Mouse (Mus musculus) MEL (cell line): Measurements from ENCODE around the gene Wnt2b. TPM values are rescaled to one million over a fixed set of nuclear protein-coding genes. Genes with fewer than 3 reads are reported as not detected.

Experiments
- DNase-seq: peaks from one replicate; pipeline ENCODE4 v3.0.0; 2011; ENCODE audit warnings: low read depth, low spot score
- H3K27ac ChIP-seq: 2 replicates; pipeline ENCODE4 v1.5.1; 2012; ENCODE audit warnings: low read depth, mild to moderate bottlenecking, control low read depth, low read length, moderate library complexity; ENCODE audit not compliant: control insufficient read depth
- H3K27me3 ChIP-seq, 2 experiments: fragments of 150-350 bp in 1 of 2; sonication (generic) in 1 of 2; 2 replicates each; pipeline ENCODE4 v1.6.1; 2012; ENCODE audit warnings: low read length in 2 of 2, mild to moderate bottlenecking in 2 of 2, improper control_type of control experiment in 1 of 2, moderate library complexity in 1 of 2; ENCODE audit not compliant: insufficient read depth in 2 of 2, control insufficient read depth in 1 of 2
- H3K36me3 ChIP-seq, 2 experiments: 2 replicates each; pipeline ENCODE4 v1.6.1; 2012 to 2014; ENCODE audit warnings: low read length in 2 of 2, improper control_type of control experiment in 1 of 2, inconsistent platforms in 1 of 2, mild to moderate bottlenecking in 1 of 2; ENCODE audit not compliant: insufficient read depth in 2 of 2, control insufficient read depth in 1 of 2
- H3K4me1 ChIP-seq, 2 experiments: fragments of 150-350 bp in 1 of 2; sonication (generic) in 1 of 2; 2 replicates each; pipeline ENCODE4 v1.6.1; 2012; ENCODE audit warnings: low read length in 2 of 2, improper control_type of control experiment in 1 of 2, mild to moderate bottlenecking in 1 of 2; ENCODE audit not compliant: insufficient read depth in 2 of 2, control insufficient read depth in 1 of 2
- H3K4me3 ChIP-seq, 2 experiments: fragments of 150-350 bp in 1 of 2; sonication (generic) in 1 of 2; 2 replicates each; pipeline ENCODE4 v1.5.1; 2012; ENCODE audit warnings: low read depth in 2 of 2, low read length in 2 of 2, mild to moderate bottlenecking in 2 of 2, moderate library complexity in 2 of 2, control low read depth in 1 of 2, improper control_type of control experiment in 1 of 2; ENCODE audit not compliant: control insufficient read depth in 1 of 2, insufficient read depth in 1 of 2
- H3K79me2 ChIP-seq: 2 replicates; pipeline ENCODE4 v1.6.1; 2012; ENCODE audit warnings: mild to moderate bottlenecking, low read length, moderate library complexity; ENCODE audit not compliant: control insufficient read depth, poor library complexity, insufficient read depth
- H3K9ac ChIP-seq: 2 replicates; pipeline ENCODE4 v1.6.1; 2012; ENCODE audit warnings: low read depth, mild to moderate bottlenecking, control low read depth, low read length, moderate library complexity; ENCODE audit not compliant: control insufficient read depth, poor library complexity, severe bottlenecking
- H3K9me3 ChIP-seq: fragments of 150-350 bp; sonication (generic); replicated peaks from 2 replicates; pipeline ENCODE4 v1.6.1; 2012; ENCODE audit warnings: mild to moderate bottlenecking, low read length, improper control_type of control experiment, moderate library complexity; ENCODE audit not compliant: insufficient read depth
- CHD2 ChIP-seq: IDR thresholded peaks from 2 replicates; pipeline ENCODE4 v1.6.1; 2011; ENCODE audit warnings: low read length, improper control_type of control experiment
- CTCF ChIP-seq, 3 experiments: IDR thresholded peaks in 2 of 3; conservative IDR thresholded peaks in 1 of 3; 2 replicates each; pipeline ENCODE4 v1.5.1; 2011 to 2012; ENCODE audit warnings: low read length in 3 of 3, low read depth in 2 of 3, mild to moderate bottlenecking in 2 of 3, improper control_type of control experiment in 1 of 3, inconsistent platforms in 1 of 3, mixed read lengths in 1 of 3, moderate library complexity in 1 of 3; ENCODE audit not compliant: control insufficient read depth in 1 of 3, insufficient read depth in 1 of 3, poor library complexity in 1 of 3, severe bottlenecking in 1 of 3
- E2F4 ChIP-seq: IDR thresholded peaks from 2 replicates; pipeline ENCODE4 v1.6.1; 2011; ENCODE audit warnings: low read depth, low read length, improper control_type of control experiment, borderline replicate concordance
- EP300 ChIP-seq, 2 experiments: IDR thresholded peaks; 2 replicates each; pipeline ENCODE4 v1.6.1; 2011; ENCODE audit warnings: improper control_type of control experiment in 2 of 2, low read length in 2 of 2, low read depth in 1 of 2, mild to moderate bottlenecking in 1 of 2
- GATA1 ChIP-seq: IDR thresholded peaks from 2 replicates; pipeline ENCODE4 v1.6.1; 2011; ENCODE audit warnings: low read depth, low read length, improper control_type of control experiment
- MAFK ChIP-seq: IDR thresholded peaks from 2 replicates; pipeline ENCODE4 v1.6.1; 2011; ENCODE audit warnings: low read depth, mild to moderate bottlenecking, low read length, improper control_type of control experiment, borderline replicate concordance
- MAX ChIP-seq: IDR thresholded peaks from 2 replicates; pipeline ENCODE4 v1.6.1; 2011; ENCODE audit warnings: low read length, improper control_type of control experiment
- MAZ ChIP-seq: IDR thresholded peaks from 2 replicates; pipeline ENCODE4 v1.6.1; 2012; ENCODE audit warnings: low read depth, mild to moderate bottlenecking, inconsistent platforms, low read length, improper control_type of control experiment
- MXI1 ChIP-seq: IDR thresholded peaks from 2 replicates; pipeline ENCODE4 v1.6.1; 2011; ENCODE audit warnings: mild to moderate bottlenecking, low read depth, low read length, improper control_type of control experiment
- MYB ChIP-seq: IDR thresholded peaks from 2 replicates; pipeline ENCODE4 v1.6.1; 2011; ENCODE audit warnings: mild to moderate bottlenecking, low read depth, low read length, improper control_type of control experiment
- MYC ChIP-seq: IDR thresholded peaks from 2 replicates; pipeline ENCODE4 v1.6.1; 2011; ENCODE audit warnings: low read depth, mild to moderate bottlenecking, low read length, improper control_type of control experiment, moderate library complexity
- NELFE ChIP-seq: IDR thresholded peaks from 2 replicates; pipeline ENCODE4 v1.6.1; 2011; ENCODE audit warnings: low read depth, low read length, improper control_type of control experiment
- POLR2AphosphoS2 ChIP-seq: IDR thresholded peaks from 2 replicates; pipeline ENCODE4 v1.6.1; 2011; ENCODE audit warnings: low read length, improper control_type of control experiment
- RAD21 ChIP-seq: IDR thresholded peaks from 2 replicates; pipeline ENCODE4 v1.6.1; 2011; ENCODE audit warnings: mild to moderate bottlenecking, low read depth, low read length, improper control_type of control experiment
- RCOR1 ChIP-seq: IDR thresholded peaks from 2 replicates; pipeline ENCODE4 v1.6.1; 2012; ENCODE audit warnings: low read depth, mild to moderate bottlenecking, inconsistent platforms, low read length, improper control_type of control experiment
- SIN3A ChIP-seq: IDR thresholded peaks from 2 replicates; pipeline ENCODE4 v1.6.1; 2012; ENCODE audit warnings: low read length, improper control_type of control experiment, inconsistent platforms
- SMC3 ChIP-seq: IDR thresholded peaks from 2 replicates; pipeline ENCODE4 v1.6.1; 2011; ENCODE audit warnings: low read depth, low read length, improper control_type of control experiment
- TAL1 ChIP-seq: IDR thresholded peaks from 2 replicates; pipeline ENCODE4 v1.6.1; 2012; ENCODE audit warnings: mild to moderate bottlenecking, inconsistent platforms, low read length, moderate library complexity, mixed read lengths
- TCF12 ChIP-seq: IDR thresholded peaks from 2 replicates; pipeline ENCODE4 v1.6.1; 2014; ENCODE audit warnings: low read depth, mild to moderate bottlenecking, inconsistent platforms, low read length, improper control_type of control experiment, moderate library complexity
- USF2 ChIP-seq, 2 experiments: IDR thresholded peaks; 2 replicates each; pipeline ENCODE4 v1.6.1; 2011 to 2012; ENCODE audit warnings: improper control_type of control experiment in 2 of 2, low read length in 2 of 2, borderline replicate concordance in 1 of 2, inconsistent platforms in 1 of 2, low read depth in 1 of 2, mild to moderate bottlenecking in 1 of 2; ENCODE audit not compliant: insufficient read depth in 1 of 2
- ZC3H11A ChIP-seq: IDR thresholded peaks from 2 replicates; pipeline ENCODE4 v1.6.1; 2012; ENCODE audit warnings: low read depth, mild to moderate bottlenecking, inconsistent platforms, low read length, improper control_type of control experiment
- ZMIZ1 ChIP-seq: IDR thresholded peaks from 2 replicates; pipeline ENCODE4 v1.6.1; 2012; ENCODE audit warnings: low read depth, mild to moderate bottlenecking, inconsistent platforms, low read length, improper control_type of control experiment, moderate library complexity
- ZNF384 ChIP-seq: IDR thresholded peaks from 2 replicates; pipeline ENCODE4 v1.6.1; 2012; ENCODE audit warnings: low read depth, mild to moderate bottlenecking, inconsistent platforms, low read length, improper control_type of control experiment
- polyA plus RNA-seq, 2 experiments: library from polyadenylated mRNA; stranded (reverse) in 1 of 2; unstranded in 1 of 2; fragments of >175 nt in 1 of 2; fragments of >200 nt in 1 of 2; gene quantifications; 2 replicates each; pipeline versions ENCODE4 v1.2.1 to v1.2.4; 2012; ENCODE audit warnings: low replicate concordance in 2 of 2, low read depth in 1 of 2; ENCODE audit not compliant: insufficient read length in 2 of 2, insufficient read depth in 1 of 2, missing spikeins in 1 of 2
- total RNA-seq: library from RNA; depleted of rRNA; stranded (reverse); fragments of 300-350 nt; gene quantifications from 2 replicates; pipeline ENCODE4 v1.2.3, GENCODE M21; 2012

Gene Wnt2b
- total and polyA plus RNA-seq, 3 experiments: 0.31 TPM; not detected in 2

GRCm38 (mm10) chr3:104906007-104906406 lies 55.7 kb downstream of the Wnt2b start:
- H3K79me2 ChIP-seq: no peaks in the 10 kb centered on the region
- no peaks in the 10 kb centered on the region for H3K9me3 ChIP-seq
- no peaks in the 10 kb centered on the region for H3K4me1 ChIP-seq
- TF ChIP-seq MYC: no peak
- no peak for TF ChIP-seq TAL1
- TF ChIP-seq CTCF (IDR thresholded peaks at IDR 0.05 in 2 of 3, conservative IDR thresholded peaks at IDR 0.05 in 1 of 3; ENCODE audit: control insufficient read depth in 1 of 3, insufficient read depth in 1 of 3, low read depth in 2 of 3, low read length in 3 of 3, poor library complexity in 1 of 3, severe bottlenecking in 1 of 3): no peak
- no peak for TF ChIP-seq MAFK
- no peak for TF ChIP-seq CHD2
- no peak for TF ChIP-seq MAX
- TF ChIP-seq NELFE: no peak
- no peak for TF ChIP-seq ZMIZ1
- no peak for TF ChIP-seq GATA1
- TF ChIP-seq EP300 (IDR thresholded peaks at IDR 0.05; ENCODE audit: low read depth in 1 of 2, low read length in 2 of 2): no peak
- TF ChIP-seq SIN3A: no peak
- TF ChIP-seq, all 39 proteins: peak for 0
- no peak for DNase-seq
- Histone ChIP-seq H3K27ac (no peak overlapping the region), H3K27me3 (no peaks in the 10 kb centered on the region), H3K36me3 (no peaks in the 10 kb centered on the region; a peak in 2 of 4 replicates), H3K9ac (no peak overlapping the region), H3K4me3 (no peak overlapping the region)

DNA sequence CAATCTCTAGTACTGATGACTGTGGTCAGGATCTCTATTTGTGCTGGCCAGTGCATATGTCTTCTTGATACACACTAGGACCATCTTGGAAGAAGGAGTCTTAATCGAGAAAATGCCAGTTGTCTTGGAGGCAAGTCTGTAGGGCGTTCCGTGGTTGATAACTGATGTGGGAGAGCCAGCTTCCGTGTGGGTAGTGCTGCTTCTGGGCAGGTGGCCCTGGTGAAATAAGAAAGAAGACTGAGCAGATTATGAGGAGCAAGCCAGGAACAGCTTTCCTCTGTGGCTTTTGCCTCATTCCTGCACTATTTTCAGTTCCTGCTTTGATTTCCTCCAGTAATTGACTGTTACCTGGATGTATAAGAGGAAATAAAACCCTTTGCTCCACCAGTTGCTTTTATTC lies 56.3 kb downstream of the Wnt2b start:
- no peak for DNase-seq
- TF ChIP-seq SIN3A: no peak
- no peak for TF ChIP-seq TCF12
- TF ChIP-seq SMC3: no peak
- TF ChIP-seq ZC3H11A: no peak
- TF ChIP-seq ZNF384: no peak
- TF ChIP-seq MXI1: no peak
- TF ChIP-seq NELFE: no peak
- TF ChIP-seq E2F4: no peak
- no peak for TF ChIP-seq TAL1
- TF ChIP-seq GATA1: no peak
- TF ChIP-seq MYB: no peak
- no peak for TF ChIP-seq MAZ
- no peak for TF ChIP-seq ZMIZ1
- no peak for TF ChIP-seq RCOR1
- TF ChIP-seq MAFK: no peak
- no peak for TF ChIP-seq RAD21
- TF ChIP-seq MAX: no peak
- TF ChIP-seq USF2 (IDR thresholded peaks at IDR 0.05; ENCODE audit: borderline replicate concordance in 1 of 2, insufficient read depth in 1 of 2, low read depth in 1 of 2, low read length in 2 of 2): no peak
- no peak for TF ChIP-seq POLR2AphosphoS2
- TF ChIP-seq EP300 (IDR thresholded peaks at IDR 0.05; ENCODE audit: low read depth in 1 of 2, low read length in 2 of 2): no peak
- TF ChIP-seq, all 39 proteins: peak for 0
- Histone ChIP-seq H3K27me3 (no peaks in the 10 kb centered on the region), H3K36me3 (no peaks in the 10 kb centered on the region; a peak in 2 of 4 replicates), H3K4me1 (no peaks in the 10 kb centered on the region), H3K9me3 (no peaks in the 10 kb centered on the region), H3K79me2 (no peaks in the 10 kb centered on the region), H3K4me3 (no peak overlapping the region), H3K9ac (no peak overlapping the region), H3K27ac (no peak overlapping the region)
